Mouse (Mus musculus) forelimb bud, embryonic 11.5 days (tissue): Measurements from ENCODE around the gene Lenep.
A peak's percentile ranks its signal among the peaks of the same experiment; 100 is the strongest.
"Not testable (repeated sequence)": the region's sequence is repeated elsewhere in the genome, so short reads cannot be mapped to it uniquely, and the experiment has no call there.

Source experiments
- DNase-seq: peaks from one replicate; pipeline ENCODE4 v3.0.0-alpha.2; 2012; ENCODE audit warnings: low read depth, low spot score

Gene Lenep

GRCm38 (mm10) chr3:89402693-89403092, at the start of gene Lenep:
Gene Lenep, minus strand, starts transcription at chr3:89402793.
- no peak for DNase-seq

GRCm38 (mm10) chr3:89451916-89452315, 49.3 kb upstream of the Lenep start:
- DNase-seq: no peak

GRCm38 (mm10) chr3:89449541-89449940, 46.9 kb upstream of the Lenep start:
- DNase-seq: peak; percentile 74

DNA sequence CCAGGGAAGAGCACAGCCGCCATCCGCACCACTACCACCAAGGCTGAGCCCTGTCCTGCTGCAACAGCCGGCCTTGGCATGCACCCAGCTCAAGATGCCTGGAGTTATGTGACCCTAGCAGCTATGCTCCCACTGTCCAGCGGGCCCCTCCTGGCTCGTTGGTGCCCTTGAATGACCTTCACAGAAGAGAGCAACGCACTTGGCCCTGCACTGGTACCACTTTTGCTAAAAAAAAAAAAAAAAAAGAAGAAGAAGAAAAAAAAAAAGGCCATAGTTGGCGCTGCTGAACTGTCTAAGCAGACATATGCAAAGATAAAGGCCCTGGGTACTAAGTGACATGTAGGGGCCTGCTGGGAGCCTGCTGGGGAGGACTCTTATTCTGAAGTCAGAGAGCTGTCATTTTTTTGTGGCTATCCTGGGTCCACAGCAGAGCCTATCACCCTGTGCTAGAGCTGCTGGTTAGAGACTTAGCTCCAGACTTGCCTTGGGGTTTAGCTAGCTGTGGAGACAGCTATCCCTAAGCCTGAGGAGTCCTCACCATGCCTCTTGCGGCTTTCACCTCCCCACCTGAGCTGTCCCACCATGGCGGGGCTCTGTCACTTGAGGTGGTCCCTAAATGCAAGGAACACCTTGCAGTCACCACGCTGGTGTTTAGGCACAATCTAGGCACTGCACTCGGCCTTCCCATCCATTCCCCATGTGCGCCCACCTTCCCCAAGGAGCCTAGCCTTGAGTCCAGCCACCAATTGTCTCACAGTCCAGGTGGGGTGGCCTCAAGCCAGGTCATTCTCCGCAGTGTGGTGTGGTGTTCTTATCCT, 46.3 kb upstream of the Lenep start:
- DNase-seq: no peak

- no peak for DNase-seq
Measured at GRCm38 (mm10) chr3:89440691-89441090, 38.1 kb upstream of the Lenep start.

GRCm38 (mm10) chr3:89437269-89437668, 34.7 kb upstream of the Lenep start:
- no peak for DNase-seq

GRCm38 (mm10) chr3:89436176-89437113, 33.9 kb upstream of the Lenep start, which contains the start of gene Pbxip1:
Gene Pbxip1, plus strand, starts transcription at chr3:89436706.
- peak; percentile 75 for DNase-seq

GRCm38 (mm10) chr3:89435041-89435440, 32.4 kb upstream of the Lenep start:
- DNase-seq: no peak

- no peak for DNase-seq
Measured at GRCm38 (mm10) chr3:89434532-89434931, 31.9 kb upstream of the Lenep start.

GRCm38 (mm10) chr3:89432606-89433005, 30.0 kb upstream of the Lenep start:
- DNase-seq: no peak

DNA sequence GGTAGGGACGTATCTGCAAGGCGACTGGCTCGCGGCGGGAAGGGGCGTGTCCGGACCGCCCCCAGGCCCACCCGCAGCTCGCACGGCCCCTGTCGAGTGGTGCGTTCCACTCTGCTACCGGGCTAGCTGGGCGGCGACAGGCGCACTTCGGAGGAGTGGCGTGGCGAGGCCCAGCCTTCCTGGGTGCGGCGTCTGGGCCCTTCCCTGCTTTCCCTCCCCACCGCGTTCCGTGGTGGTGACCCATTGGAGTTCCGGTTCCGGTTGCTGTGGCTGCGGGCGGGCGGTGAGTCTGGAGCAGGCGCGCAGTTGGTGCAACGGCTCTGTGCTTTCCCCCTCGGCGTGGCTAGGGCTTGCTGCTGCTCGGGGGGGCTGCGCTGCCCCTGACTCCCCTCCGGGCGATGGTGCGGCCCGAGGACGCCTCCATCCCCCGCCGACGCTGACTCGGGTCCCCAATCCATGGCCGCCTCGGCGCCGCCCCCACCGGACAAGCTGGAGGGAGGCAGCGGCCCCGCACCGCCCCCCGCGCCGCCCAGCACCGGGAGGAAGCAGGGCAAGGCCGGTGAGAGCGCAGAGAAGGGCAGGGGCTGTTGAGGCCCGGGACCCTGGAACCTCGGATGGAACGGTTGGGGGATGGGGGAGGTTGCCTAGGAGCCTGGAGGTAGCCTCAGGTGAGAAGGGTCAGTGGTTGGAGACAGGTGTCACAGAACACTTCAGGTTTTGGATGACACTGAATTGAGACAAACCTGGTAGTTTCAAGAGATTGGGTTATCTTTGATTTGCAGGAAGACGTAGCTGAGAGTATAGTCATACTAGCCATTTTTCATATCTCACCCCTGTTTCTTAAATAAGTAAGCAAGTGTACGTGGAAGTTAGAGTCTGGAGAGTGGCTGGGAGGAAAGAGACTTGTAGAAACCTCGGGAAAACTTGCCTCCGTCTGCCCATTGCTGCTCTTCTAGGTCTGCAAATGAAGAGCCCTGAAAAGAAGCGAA, 27.9 kb upstream of the Lenep start, which contains the start of gene Pygo2:
Gene Pygo2 (plus strand): TSS at position 44 of the 989 bp plus-strand sequence.
- peak; percentile 94 for DNase-seq

DNA sequence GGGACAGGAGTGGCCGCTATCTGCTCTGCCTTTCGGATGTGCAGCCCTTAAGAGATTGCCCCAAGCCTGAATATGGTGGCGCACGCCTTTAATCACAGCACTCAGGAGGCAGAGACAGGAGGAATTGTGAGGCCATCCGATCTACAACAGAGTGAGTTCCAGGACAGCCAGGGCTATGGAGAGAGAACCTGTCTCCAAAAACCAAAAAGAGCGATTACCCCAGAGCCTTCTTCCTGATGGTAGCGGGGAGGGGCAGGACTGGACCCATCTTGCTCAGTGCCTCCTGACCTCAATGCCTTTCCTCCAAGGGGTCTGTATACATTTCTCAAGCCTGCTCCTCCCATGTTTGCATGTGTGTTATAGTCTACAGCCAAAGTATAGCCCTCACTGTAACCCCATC, 26.4 kb upstream of the Lenep start:
- not testable (repeated sequence) for DNase-seq

DNA sequence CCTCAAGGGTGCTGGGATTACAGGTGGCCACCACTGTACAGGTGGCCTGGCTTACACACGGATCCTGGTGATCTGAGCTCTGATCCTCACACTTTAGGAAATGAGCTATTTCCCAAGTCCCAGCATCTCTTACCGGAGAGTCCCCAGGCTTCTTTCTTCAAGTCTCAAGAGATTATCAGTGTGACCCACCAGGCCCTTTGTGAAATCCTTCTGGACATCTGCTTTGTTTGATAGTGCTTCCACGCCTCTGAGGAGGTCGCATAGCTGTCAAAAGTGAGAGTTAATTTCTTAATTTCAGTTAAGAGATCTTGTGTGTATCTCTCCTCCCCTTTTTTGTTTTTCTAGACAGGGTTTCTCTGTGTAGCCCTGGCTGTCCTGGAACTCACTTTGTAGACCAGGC, 23.3 kb upstream of the Lenep start:
- DNase-seq: no peak

DNA sequence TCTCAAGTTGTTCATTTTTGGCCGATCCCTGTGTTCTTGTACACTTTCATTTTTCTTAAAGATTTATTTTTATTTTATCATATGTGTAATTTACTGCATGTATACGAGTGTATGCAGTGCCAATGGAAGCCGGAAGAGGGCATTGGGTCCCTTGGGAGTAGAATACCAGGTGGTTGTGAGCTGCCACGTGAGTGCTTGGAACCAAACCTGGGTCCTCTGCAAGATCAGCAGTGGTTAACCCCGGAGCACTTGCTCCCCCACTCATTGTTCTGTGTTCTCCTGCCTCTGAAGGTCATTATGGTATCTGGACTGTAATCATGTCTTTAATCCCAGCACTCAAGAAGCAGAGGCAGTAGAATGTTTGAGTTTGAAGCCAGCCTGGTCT, 22.5 kb upstream of the Lenep start:
- no peak for DNase-seq

DNA sequence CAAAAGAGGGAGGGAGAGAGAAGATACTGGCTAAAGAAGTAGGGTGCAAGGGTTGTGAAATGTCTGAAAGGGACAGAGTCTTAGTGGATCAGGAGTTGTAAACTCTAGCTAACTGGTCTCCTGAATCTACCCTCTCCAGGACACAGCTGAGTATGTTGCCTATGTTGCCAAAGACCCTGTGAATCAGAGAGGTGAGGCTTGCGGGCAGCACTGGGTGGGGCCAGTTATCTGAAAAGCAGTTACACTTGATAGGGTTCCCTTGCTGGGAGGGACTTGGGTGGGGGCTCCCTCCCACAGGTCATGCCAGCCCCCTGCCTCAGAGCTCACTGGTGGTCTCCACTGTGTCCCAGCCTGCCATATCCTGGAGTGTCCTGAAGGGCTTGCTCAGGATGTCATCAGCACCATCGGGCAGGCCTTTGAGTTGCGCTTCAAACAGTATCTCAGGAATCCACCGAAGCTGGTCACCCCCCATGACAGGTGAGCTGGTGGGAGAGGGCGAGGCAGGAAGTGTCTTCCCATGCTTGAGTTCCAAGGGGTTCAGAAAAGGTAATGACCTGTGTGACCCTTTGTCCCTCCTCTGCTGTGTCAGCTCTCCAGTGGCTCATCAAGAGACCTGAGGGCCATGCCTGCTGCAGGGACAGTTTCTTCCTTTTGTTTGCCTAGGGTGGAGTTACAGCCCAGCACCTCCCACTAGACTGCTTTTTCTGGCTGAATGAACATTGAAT, 22.0 kb upstream of the Lenep start:
- DNase-seq: no peak

DNA sequence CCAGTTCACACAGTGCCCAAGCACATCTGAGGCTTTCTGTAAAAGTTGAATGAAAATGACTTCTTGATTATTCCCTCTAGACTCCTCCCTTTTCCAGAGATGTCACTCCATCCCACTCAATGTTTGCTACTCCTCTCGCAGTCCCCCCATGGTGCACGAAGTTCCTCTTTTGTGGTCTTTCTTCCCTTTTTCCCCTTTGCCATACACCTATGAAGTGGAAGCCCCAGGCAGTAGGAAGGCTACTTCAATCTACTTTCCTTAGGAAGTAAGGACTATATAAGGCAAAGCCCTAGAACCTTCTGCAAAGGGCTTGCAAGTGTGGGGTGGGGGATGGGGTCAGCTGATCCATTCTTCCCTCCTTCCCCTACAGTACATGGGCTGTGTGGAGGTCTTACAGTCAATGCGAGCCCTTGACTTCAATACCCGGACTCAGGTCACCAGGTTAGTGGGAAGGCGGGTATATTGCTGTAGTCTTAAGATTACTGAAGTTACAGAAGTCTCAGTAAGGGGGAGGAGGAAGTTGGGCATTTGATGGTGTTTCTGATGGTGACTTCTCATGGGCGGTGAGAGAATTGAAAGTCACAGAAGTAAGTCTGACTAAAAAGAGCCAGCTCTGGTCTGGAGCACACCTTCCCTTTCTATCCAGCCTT, 20.1 kb upstream of the Lenep start:
- no peak for DNase-seq

DNA sequence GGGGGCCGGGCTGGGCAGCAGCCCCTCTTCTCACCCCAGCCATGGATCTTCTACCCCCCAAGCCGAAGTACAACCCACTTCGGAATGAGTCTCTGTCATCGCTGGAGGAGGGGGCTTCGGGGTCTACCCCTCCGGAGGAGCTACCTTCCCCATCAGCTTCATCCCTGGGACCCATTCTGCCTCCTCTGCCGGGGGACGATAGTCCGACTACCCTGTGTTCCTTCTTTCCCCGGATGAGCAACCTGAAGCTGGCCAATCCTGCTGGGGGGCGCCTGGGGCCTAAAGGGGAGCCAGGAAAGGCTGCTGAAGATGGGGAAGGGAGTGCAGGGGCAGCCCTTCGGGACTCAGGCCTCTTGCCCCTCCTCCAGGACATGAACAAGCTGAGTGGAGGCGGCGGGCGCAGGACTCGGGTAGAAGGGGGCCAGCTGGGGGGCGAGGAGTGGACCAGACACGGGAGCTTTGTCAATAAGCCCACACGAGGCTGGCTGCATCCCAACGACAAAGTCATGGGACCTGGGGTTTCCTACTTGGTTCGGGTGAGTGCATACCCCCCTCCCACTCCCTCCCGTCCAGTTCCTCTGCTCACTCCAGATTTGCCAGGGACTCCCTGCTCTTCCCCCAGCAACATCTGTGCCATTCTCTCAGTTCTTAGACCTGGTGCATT, 19.3 kb upstream of the Lenep start:
- no peak for DNase-seq

DNA sequence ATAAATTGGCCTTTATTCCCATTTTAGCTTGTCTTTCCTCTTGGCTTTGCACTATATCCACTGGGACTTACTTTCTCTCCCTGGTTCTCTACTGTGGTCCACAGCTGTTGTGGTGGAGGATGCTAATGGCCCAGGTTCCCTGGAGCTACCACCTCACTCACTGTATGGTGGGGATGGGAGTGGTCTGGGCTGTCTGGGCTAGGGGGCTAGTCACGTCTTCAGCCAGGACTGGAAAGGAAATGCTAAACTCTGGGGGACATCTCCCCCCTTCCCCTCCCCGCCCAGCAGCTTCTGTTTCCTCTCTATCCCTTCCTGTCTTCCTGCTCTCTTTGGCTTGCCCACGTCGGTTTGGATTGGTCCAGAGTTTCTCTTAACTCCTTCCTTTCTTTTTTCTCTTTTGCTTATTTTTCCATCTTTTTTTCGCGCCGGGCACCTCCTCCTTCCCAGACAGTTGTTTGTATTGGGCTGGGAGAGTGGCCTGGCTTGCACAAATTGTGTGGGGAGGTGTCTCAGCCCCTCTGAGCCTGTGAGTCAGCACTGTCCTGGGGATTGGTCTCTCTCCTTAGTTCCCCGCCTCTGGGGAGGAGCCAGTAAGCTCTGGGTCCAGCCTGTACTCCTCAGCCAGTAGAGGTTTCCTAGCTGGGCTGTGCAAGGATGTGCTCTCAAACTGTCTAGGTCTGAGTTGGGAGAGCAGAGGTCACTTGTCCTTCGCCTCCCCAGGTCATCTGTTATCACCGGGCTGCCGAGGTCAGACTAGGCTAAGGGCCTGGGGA, 18.6 kb upstream of the Lenep start:
- peak; percentile 73 for DNase-seq

DNA sequence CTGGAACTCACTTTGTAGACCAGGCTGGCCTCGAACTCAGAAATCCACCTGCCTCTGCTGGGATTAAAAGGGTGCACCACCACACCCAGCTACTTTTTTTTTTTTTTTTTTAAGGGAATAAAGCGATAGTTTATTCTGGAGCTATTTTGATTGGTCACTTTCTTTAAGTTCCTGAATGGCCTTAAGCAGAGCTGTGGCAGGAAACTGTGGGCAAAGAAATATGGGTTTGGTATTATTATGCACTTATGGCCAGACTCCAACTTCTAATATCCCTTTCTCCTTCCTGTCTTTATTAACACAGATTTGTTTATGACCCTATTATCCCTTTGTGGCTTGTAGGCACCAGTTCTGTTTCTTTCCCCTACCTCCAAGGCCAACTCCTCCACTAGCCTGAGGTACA, 17.8 kb upstream of the Lenep start:
- DNase-seq: no peak
